ENCODE assay signal across 8 mouse cellular contexts in genomic region chr3:61268453-61269335, GRCm38 (mm10).
A peak's percentile ranks its signal among the peaks of the same experiment; 100 is the strongest.
DNase-seq lines count a peak whose midpoint lies in the region; TF ChIP-seq lines count a peak whose summit lies in the region.

No protein-coding gene starts in this region.

- no peak overlapping the region for H3K9ac ChIP-seq in ES-E14 (ENCODE audit: insufficient read depth, low read depth, low read length, poor library complexity, severe bottlenecking)

- H3K27ac ChIP-seq in ES-E14 (ENCODE audit: insufficient read depth, low read depth, low read length, poor library complexity, severe bottlenecking) = no peak overlapping the region

- H3K36me3 ChIP-seq in ES-E14 (ENCODE audit: control insufficient read depth, insufficient read depth, low read length, poor library complexity, severe bottlenecking) = no peaks in the 10 kb centered on the region

- no peaks in the 10 kb centered on the region for H3K4me1 ChIP-seq in ES-E14 (ENCODE audit: control insufficient read depth in 2 of 2, insufficient read depth in 2 of 2, low read length in 2 of 2, poor library complexity in 1 of 2)

- H3K4me3 ChIP-seq in ES-E14 (ENCODE audit: insufficient read depth in 1 of 2, low read depth in 1 of 2, low read length in 2 of 2, poor library complexity in 1 of 2, severe bottlenecking in 1 of 2) = no peak overlapping the region

- in situ Hi-C loops in ES-E14 (cut with MboI; ENCODE audit: low sequenced_read_pairs in 2 of 2, unreplicated experiment in 2 of 2) = no loop called here

- no peaks in the 10 kb centered on the region for H3K9me3 ChIP-seq in ES-E14 (ENCODE audit: control insufficient read depth, insufficient read depth, low read depth, low read length)

- DNase-seq in gastrocnemius, postnatal 4 days (ENCODE audit: low spot score in 2 of 2) = peak; percentile 22 to 40
- no peak for DNase-seq in gastrocnemius, adult 8-10 months (ENCODE audit: low spot score in 2 of 2)
- DNase-seq in ES-E14 (ENCODE audit: low read depth, low spot score) = peak; percentile 25
- DNase-seq in cerebellum, adult 9-11 months = peak; percentile 3
- peak; percentile 12 to 44 for DNase-seq in frontal cortex, postnatal 10 days (ENCODE audit: low spot score in 2 of 2)
- peak; percentile 55 to 90 for DNase-seq in layer of hippocampus, adult 18-20 months (ENCODE audit: low spot score in 2 of 2)
- peak; percentile 40 for DNase-seq in lung, postnatal 10 days
- DNase-seq in right cerebral cortex, postnatal 4 days = peak; percentile 65

TF ChIP-seq in ES-E14, 5 proteins besides CTCF, POLR2A, EP300 and RAD21:
- TF ChIP-seq MAFK (IDR thresholded peaks at IDR 0.05; ENCODE audit: insufficient read depth, low read depth, low read length) (no peak), ZC3H11A (IDR thresholded peaks at IDR 0.05; ENCODE audit: borderline replicate concordance, low read depth, low read length) (0 out of 2 replicates have a peak, but pooled peaks have one; percentile 1), CHD2 (IDR thresholded peaks at IDR 0.05; ENCODE audit: low read depth, low read length) (0 out of 2 replicates have a peak, but pooled peaks have one; percentile 53), HCFC1 (IDR thresholded peaks at IDR 0.05; ENCODE audit: borderline replicate concordance, insufficient read depth, low read length) (no peak), ZNF384 (IDR thresholded peaks at IDR 0.05; ENCODE audit: low read depth, low read length) (0 out of 2 replicates have a peak, but pooled peaks have one; percentile 22)
TF ChIP-seq in ES-E14: peak in this region for 3.

Comparison
In these comparisons a context has a peak if more than half of its experiments do, and no peak if none do; other contexts are left out.
1. DNase-seq: peak in gastrocnemius, postnatal 4 days (2 of 2), ES-E14 (single experiment), cerebellum, adult 9-11 months (single experiment), frontal cortex, postnatal 10 days (2 of 2), layer of hippocampus, adult 18-20 months (2 of 2), lung, postnatal 10 days (single experiment) and right cerebral cortex, postnatal 4 days (single experiment); none in gastrocnemius, adult 8-10 months (0 of 2).